Mouse (Mus musculus) lung, embryonic 14.5 days (tissue): ENCODE results near the gene Mmp14. TPM values are rescaled to one million over a fixed set of nuclear protein-coding genes. Genes with fewer than 3 reads are reported as not detected.

ENCODE experiments used
- ATAC-seq: fragments of 200-750 bp; cut with Nextera tagmentation; 2 replicates; pipeline ENCODE4 v1.8.0; 2017; ENCODE audit warnings: mild to moderate bottlenecking, moderate TSS enrichment, moderate library complexity; ENCODE audit not compliant: insufficient read depth
- DNase-seq: peaks from one replicate; pipeline ENCODE4 v3.0.0-alpha.2; 2015
- H3K27ac ChIP-seq: fragments of 300-500 bp; sonication (generic); 2 replicates; pipeline ENCODE4 v1.5.1; 2014; ENCODE audit warnings: low read depth, mild to moderate bottlenecking, moderate library complexity
- H3K27me3 ChIP-seq: fragments of 300-500 bp; sonication (generic); 2 replicates; pipeline ENCODE4 v1.6.1; 2014; ENCODE audit warnings: low read length, control low read depth; ENCODE audit not compliant: insufficient read depth
- H3K36me3 ChIP-seq: fragments of 300-500 bp; sonication (generic); 2 replicates; pipeline ENCODE4 v1.6.1; 2014; ENCODE audit warnings: control low read depth; ENCODE audit not compliant: insufficient read depth
- H3K4me1 ChIP-seq: fragments of 300-500 bp; sonication (generic); 2 replicates; pipeline ENCODE4 v1.6.1; 2014; ENCODE audit warnings: antibody characterized with exemption, control low read depth; ENCODE audit not compliant: insufficient read depth
- H3K4me2 ChIP-seq: fragments of 300-500 bp; sonication (generic); 2 replicates; pipeline ENCODE4 v1.6.1; 2014; ENCODE audit warnings: mild to moderate bottlenecking
- H3K4me3 ChIP-seq: fragments of 300-500 bp; sonication (generic); 2 replicates; pipeline ENCODE4 v1.5.1; 2014; ENCODE audit warnings: low read depth, low read length
- H3K9ac ChIP-seq: fragments of 300-500 bp; sonication (generic); 2 replicates; pipeline ENCODE4 v1.6.1; 2014
- H3K9me3 ChIP-seq: fragments of 300-500 bp; sonication (generic); 2 replicates; pipeline ENCODE4 v1.6.1; 2016; ENCODE audit warnings: low read depth, low read length, control low read depth
- CTCF ChIP-seq: IDR thresholded peaks from 2 replicates; pipeline ENCODE4 v1.5.1; 2016; ENCODE audit warnings: antibody characterized with exemption, low read depth
- WGBS: fragments of 180-500 bp; shearing (Covaris S2); extraction: QIAGEN DNeasy Blood & Tissue Kit; methylation state at CpG from one replicate; pipeline ENCODE4 v1.1.7; 2014; 5-methylcytosine and 5-hydroxymethylcytosine counted together
- polyA plus RNA-seq: library from polyadenylated mRNA; unstranded; fragments of >200 nt; fragmentation: Nextera tagmentation; extraction: Ambion mirVana; gene quantifications from 2 replicates; pipeline ENCODE4 v1.2.1, GENCODE M21; 2014

Mmp14 gene
- polyA plus RNA-seq, 1 experiment from 2014 or later = 187 TPM

DNA sequence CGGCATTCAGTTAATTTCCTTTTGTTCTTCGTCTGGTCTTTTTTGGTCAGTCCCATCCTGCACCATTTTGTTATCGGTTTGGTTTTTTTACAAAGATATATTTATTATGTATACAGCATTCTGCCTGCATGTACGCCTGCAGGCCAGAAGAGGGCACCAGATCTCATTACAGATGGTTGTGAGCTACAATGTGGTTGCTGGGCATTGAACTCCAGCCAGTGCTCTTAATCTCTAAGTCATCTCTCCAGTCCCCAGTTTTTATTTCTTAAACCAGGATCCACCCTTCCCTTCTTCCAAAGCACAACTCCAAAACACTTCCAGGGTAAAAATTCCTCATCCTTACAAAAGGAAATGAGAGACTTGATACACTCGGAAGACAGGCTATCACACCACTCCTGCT is 8.0 kb upstream of the Mmp14 start:
- Histone ChIP-seq H3K4me1 (peaks cover 2% of the 10 kb centered on the region; the same call in 1 of the 2 replicates), H3K9ac (no peak overlapping the region), H3K27me3 (no peaks in the 10 kb centered on the region), H3K4me2 (no peak overlapping the region), H3K9me3 (no peaks in the 10 kb centered on the region), H3K36me3 (no peaks in the 10 kb centered on the region), H3K4me3 (no peak overlapping the region), H3K27ac (no peak overlapping the region)
- TF ChIP-seq CTCF = peak; percentile 63
- DNase-seq (peak; percentile 67), ATAC-seq (no peak)
- WGBS = 56% methylated on average over 5 of the region's 5 CpGs

GRCm38 (mm10) chr14:54424634-54425033 is 6.8 kb upstream of the Mmp14 start:
- H3K9me3 ChIP-seq = no peaks in the 10 kb centered on the region
- DNase-seq = no peak
- H3K4me1 ChIP-seq = peaks cover 8% of the 10 kb centered on the region; the same call in 1 of the 2 replicates
- H3K9ac ChIP-seq = no peak overlapping the region
- no peak overlapping the region for H3K4me2 ChIP-seq
- no peaks in the 10 kb centered on the region for H3K27me3 ChIP-seq
- WGBS = 72% methylated on average over 1 of the region's 1 CpGs
- no peak for TF ChIP-seq CTCF
- peaks cover 5% of the 10 kb centered on the region; the same call in 1 of the 2 replicates for H3K36me3 ChIP-seq
- H3K4me3 ChIP-seq = no peak overlapping the region
- ATAC-seq = no peak
- no peak overlapping the region for H3K27ac ChIP-seq

DNA sequence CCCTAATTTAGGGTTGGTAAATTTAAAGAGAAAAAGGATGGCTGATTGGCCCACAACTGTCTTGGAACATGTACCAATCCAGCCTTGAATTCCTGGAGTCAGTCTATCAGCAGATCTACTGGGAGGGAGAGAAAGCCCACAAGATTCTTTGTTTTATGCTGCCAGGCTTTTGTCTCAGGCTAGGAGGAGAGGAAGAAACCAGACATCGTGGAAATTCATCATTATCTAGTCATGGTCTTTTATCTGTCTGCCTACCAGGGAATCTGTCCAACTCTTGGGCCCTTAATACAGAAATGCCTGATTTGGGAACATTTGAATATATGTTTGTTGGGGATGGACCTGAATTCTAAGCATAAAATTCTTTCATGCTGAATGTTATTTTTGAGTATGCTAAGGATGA is 5.9 kb upstream of the Mmp14 start:
- H3K4me3 ChIP-seq = peak overlapping the region; percentile 78; the same call in 1 of the 2 replicates
- TF ChIP-seq CTCF = no peak
- H3K9me3 ChIP-seq = no peaks in the 10 kb centered on the region
- DNase-seq (no peak), ATAC-seq (no peak)
- peaks cover 5% of the 10 kb centered on the region; the same call in 1 of the 2 replicates for H3K36me3 ChIP-seq
- H3K4me2 ChIP-seq = peak overlapping the region; percentile 64
- peaks cover 15% of the 10 kb centered on the region for H3K4me1 ChIP-seq
- no peak overlapping the region for H3K9ac ChIP-seq
- WGBS = 76% methylated on average over 1 of the region's 1 CpGs
- no peak overlapping the region for H3K27ac ChIP-seq
- no peaks in the 10 kb centered on the region for H3K27me3 ChIP-seq

DNA sequence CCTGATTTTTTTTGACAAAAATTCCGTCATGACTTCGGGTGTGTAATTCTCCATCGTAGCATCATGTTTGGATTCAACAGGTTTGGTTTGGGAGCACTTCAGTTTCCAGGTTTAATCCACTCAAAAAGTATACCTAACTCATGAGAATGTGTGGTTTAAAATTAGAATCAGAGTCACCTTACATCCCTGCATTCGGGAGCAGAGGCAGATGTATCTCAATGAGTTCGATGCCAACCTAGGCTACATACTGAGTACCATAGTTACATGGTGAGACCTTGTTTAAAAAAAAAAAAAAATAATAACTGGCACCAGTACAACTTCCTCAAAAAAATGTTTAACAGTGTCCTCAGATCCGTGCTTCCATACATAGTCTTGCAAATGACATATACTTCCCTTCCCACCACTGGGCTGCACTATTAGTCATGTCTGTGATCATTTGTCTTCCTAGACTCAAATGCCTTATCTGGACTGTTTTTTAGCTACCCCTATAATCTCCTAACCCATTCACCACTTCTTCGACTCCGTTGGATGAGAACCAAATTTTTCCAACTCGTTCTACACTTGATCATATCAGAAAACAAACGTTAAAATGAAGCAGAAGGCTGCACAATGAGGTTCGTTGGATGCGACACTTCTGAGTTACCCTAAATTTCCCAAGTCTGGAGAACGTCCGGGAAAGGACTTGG is 5.3 kb upstream of the Mmp14 start:
- Histone ChIP-seq H3K9ac (peak overlapping the region; percentile 77), H3K27ac (peak overlapping the region; percentile 85), H3K4me2 (peak overlapping the region; percentile 64), H3K4me1 (peaks cover 15% of the 10 kb centered on the region), H3K9me3 (no peaks in the 10 kb centered on the region), H3K4me3 (peak overlapping the region; percentile 78), H3K27me3 (no peaks in the 10 kb centered on the region), H3K36me3 (peaks cover 5% of the 10 kb centered on the region; the same call in 1 of the 2 replicates)
- no peak for TF ChIP-seq CTCF
- WGBS = 32% methylated on average over 14 of the region's 14 CpGs
- DNase-seq (no peak), ATAC-seq (no peak)

DNA sequence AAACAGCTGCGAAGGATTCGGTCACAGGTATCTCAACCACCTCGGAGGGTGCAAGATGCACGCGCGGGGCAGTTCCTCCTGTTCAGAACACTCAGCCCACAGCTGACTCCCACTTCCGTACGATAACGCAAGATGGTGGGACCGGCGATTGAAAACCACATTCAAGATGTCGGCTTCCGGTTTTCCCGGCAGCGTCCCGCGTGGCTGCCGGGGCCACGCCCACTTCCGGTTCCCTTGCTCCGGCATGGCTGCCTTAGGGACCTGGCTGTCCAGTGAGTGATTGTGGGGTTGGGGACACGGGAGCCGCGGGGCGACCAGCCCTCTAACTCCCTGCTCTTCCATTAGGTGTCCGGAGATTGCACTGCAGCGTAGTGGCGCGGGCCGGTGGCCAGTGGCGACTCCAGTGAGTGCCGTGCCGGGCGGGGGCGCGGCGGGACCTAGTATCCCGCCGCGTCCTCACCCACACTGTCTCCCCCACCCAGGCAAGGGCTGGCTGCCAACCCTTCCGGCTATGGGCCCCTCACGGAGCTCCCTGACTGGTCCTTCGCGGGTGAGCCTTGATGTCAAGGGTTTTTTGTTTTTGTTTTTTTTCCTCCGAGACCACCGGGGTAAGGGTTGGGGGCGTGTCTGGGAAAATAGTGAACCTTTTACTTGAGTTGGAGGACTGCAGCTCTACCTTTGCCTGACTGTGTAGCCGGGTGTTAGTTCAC is 4.6 kb upstream of the Mmp14 start, which contains the start of gene Mrpl52:
Gene Mrpl52, plus strand, starts transcription at position 221 of the 710 bp plus-strand sequence.
- peak within 1 kb of the TSS; percentile 77 for H3K9ac ChIP-seq
- no peak for TF ChIP-seq CTCF
- no peaks in the 10 kb centered on the region for H3K9me3 ChIP-seq
- peak; percentile 98 for DNase-seq
- H3K4me1 ChIP-seq = peaks cover 15% of the 10 kb centered on the region
- H3K4me3 ChIP-seq = peak within 1 kb of the TSS; percentile 78
- H3K4me2 ChIP-seq = peak within 1 kb of the TSS; percentile 64
- under 1% methylated on average over 48 of the region's 48 CpGs for WGBS
- peak; percentile 65 for ATAC-seq
- peaks cover 5% of the 10 kb centered on the region; the same call in 1 of the 2 replicates for H3K36me3 ChIP-seq
- H3K27ac ChIP-seq = peak within 1 kb of the TSS; percentile 85
- no peaks in the 10 kb centered on the region for H3K27me3 ChIP-seq

DNA sequence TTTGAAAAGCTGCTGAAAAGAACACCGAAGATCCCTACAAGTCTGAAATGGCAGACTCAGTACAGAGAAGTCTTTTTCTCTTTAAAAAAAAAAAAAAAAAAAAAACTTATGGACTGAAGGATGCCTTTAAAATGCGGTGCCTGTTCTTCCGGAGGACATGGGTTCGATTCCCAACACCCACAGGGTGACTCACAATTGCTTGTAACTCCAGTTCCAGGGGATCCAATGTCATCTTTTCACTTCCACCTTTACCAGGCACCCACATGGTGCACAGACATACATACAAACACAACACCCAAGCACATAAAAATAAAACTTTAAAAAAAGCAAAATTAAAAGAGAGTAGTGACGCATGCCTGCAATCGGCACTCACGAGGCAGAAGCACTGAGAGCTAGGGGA is 3.7 kb upstream of the Mmp14 start:
- WGBS = 85% methylated on average over 7 of the region's 7 CpGs
- peak overlapping the region; percentile 78 for H3K4me3 ChIP-seq
- no peak for TF ChIP-seq CTCF
- ATAC-seq (no peak), DNase-seq (no peak)
- H3K27ac ChIP-seq = peak overlapping the region; percentile 85; the same call in 1 of the 2 replicates
- peaks cover 15% of the 10 kb centered on the region for H3K4me1 ChIP-seq
- no peaks in the 10 kb centered on the region for H3K9me3 ChIP-seq
- 0 out of 2 replicates have a peak overlapping the region, but pooled peaks have one; percentile 77 for H3K9ac ChIP-seq
- H3K27me3 ChIP-seq = no peaks in the 10 kb centered on the region
- H3K4me2 ChIP-seq = peak overlapping the region; percentile 64
- peaks cover 5% of the 10 kb centered on the region; the same call in 1 of the 2 replicates for H3K36me3 ChIP-seq

DNA sequence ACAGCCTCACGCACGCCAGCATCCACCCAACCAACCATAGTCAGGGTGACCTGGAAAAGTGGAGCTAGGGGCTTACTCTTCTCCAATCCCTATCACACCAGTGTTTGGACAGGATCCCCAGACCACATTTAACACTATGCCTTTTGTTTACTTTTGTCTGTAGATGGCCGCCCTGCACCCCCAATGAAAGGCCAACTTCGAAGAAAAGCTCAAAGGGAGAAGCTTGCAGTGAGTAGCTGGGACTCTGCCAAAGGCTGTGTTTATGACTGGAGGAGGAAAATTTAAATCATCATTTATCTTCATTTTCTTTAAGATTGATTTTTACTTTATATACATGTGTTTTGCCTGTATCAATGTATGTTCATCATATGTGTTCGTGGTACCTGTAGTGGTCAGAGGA is 3.0 kb upstream of the Mmp14 start:
- Histone ChIP-seq H3K9ac (no peak overlapping the region), H3K27ac (no peak overlapping the region), H3K4me2 (peak overlapping the region; percentile 64; the same call in 1 of the 2 replicates), H3K4me3 (no peak overlapping the region), H3K9me3 (no peaks in the 10 kb centered on the region), H3K4me1 (peaks cover 18% of the 10 kb centered on the region), H3K36me3 (peaks cover 5% of the 10 kb centered on the region; the same call in 1 of the 2 replicates), H3K27me3 (no peaks in the 10 kb centered on the region)
- ATAC-seq (no peak), DNase-seq (peak; percentile 70)
- 65% methylated on average over 5 of the region's 5 CpGs for WGBS
- TF ChIP-seq CTCF = no peak
